Mouse (Mus musculus) stomach, embryonic 14.5 days (tissue): ENCODE data around the gene Mrs2. TPM values are rescaled to one million over a fixed set of nuclear protein-coding genes. Genes with fewer than 3 reads are reported as not detected.

ENCODE experiments used
- ATAC-seq: fragments of 200-750 bp; cut with Nextera tagmentation; 2 replicates; pipeline ENCODE4 v1.8.0; 2017; ENCODE audit warnings: low read depth, moderate TSS enrichment; ENCODE audit not compliant: insufficient number of reproducible peaks, insufficient read depth, low FRiP score
- H3K27ac ChIP-seq: fragments of 300-500 bp; sonication (generic); 2 replicates; pipeline ENCODE4 v1.5.1; 2014; ENCODE audit warnings: mild to moderate bottlenecking, low read length, moderate library complexity, mixed read lengths
- H3K27me3 ChIP-seq: fragments of 300-500 bp; sonication (generic); 2 replicates; pipeline ENCODE4 v1.6.1; 2014; ENCODE audit warnings: low read length, control low read depth, mixed read lengths; ENCODE audit not compliant: control insufficient read depth, insufficient read depth
- H3K36me3 ChIP-seq: fragments of 300-500 bp; sonication (generic); 2 replicates; pipeline ENCODE4 v1.6.1; 2014; ENCODE audit warnings: mild to moderate bottlenecking, control low read depth, low read length, moderate library complexity, mixed read lengths; ENCODE audit not compliant: control insufficient read depth, insufficient read depth
- H3K4me1 ChIP-seq: fragments of 300-500 bp; sonication (generic); 2 replicates; pipeline ENCODE4 v1.6.1; 2014; ENCODE audit warnings: low read length, control low read depth, mixed read lengths; ENCODE audit not compliant: control insufficient read depth, insufficient read depth
- H3K4me2 ChIP-seq: fragments of 300-500 bp; sonication (generic); replicated peaks from 2 replicates; pipeline ENCODE4 v1.6.1; 2014; ENCODE audit warnings: low read depth, low read length, control low read depth
- H3K4me3 ChIP-seq: fragments of 300-500 bp; sonication (generic); 2 replicates; pipeline ENCODE4 v1.5.1; 2014; ENCODE audit warnings: low read depth, low read length, control low read depth
- H3K9ac ChIP-seq: fragments of 300-500 bp; sonication (generic); replicated peaks from 2 replicates; pipeline ENCODE4 v1.6.1; 2014; ENCODE audit warnings: low read depth, mild to moderate bottlenecking, control low read depth, low read length, moderate library complexity, mixed read lengths
- H3K9me3 ChIP-seq: fragments of 300-500 bp; sonication (generic); 2 replicates; pipeline ENCODE4 v1.6.1; 2016; ENCODE audit warnings: low read depth, low read length, control low read depth; ENCODE audit not compliant: control insufficient read depth
- WGBS: fragments of 180-500 bp; shearing (Covaris S2); extraction: QIAGEN DNeasy Blood & Tissue Kit; methylation state at CpG from one replicate; pipeline ENCODE4 v1.1.7; 2014; 5-methylcytosine and 5-hydroxymethylcytosine counted together
- polyA plus RNA-seq: library from polyadenylated mRNA; unstranded; fragments of >200 nt; fragmentation: Nextera tagmentation; extraction: Ambion mirVana; gene quantifications from 2 replicates; pipeline ENCODE4 v1.2.1, GENCODE M21; 2014

Gene Mrs2
- polyA plus RNA-seq, 1 experiment from 2014 or later, result 29.8 TPM

GRCm38 (mm10) chr13:25027114-25027425 lies 6.9 kb upstream of the Mrs2 start:
- ATAC-seq, result no peak
- H3K9ac ChIP-seq, result no peak overlapping the region
- no peaks in the 10 kb centered on the region for H3K4me1 ChIP-seq
- no peak overlapping the region for H3K27ac ChIP-seq
- H3K4me3 ChIP-seq, result no peak overlapping the region
- H3K36me3 ChIP-seq, result no peaks in the 10 kb centered on the region
- no peaks in the 10 kb centered on the region for H3K27me3 ChIP-seq
- no peak overlapping the region for H3K4me2 ChIP-seq
- no peaks in the 10 kb centered on the region for H3K9me3 ChIP-seq
- WGBS, result 75% methylated on average over 3 of the region's 3 CpGs

DNA sequence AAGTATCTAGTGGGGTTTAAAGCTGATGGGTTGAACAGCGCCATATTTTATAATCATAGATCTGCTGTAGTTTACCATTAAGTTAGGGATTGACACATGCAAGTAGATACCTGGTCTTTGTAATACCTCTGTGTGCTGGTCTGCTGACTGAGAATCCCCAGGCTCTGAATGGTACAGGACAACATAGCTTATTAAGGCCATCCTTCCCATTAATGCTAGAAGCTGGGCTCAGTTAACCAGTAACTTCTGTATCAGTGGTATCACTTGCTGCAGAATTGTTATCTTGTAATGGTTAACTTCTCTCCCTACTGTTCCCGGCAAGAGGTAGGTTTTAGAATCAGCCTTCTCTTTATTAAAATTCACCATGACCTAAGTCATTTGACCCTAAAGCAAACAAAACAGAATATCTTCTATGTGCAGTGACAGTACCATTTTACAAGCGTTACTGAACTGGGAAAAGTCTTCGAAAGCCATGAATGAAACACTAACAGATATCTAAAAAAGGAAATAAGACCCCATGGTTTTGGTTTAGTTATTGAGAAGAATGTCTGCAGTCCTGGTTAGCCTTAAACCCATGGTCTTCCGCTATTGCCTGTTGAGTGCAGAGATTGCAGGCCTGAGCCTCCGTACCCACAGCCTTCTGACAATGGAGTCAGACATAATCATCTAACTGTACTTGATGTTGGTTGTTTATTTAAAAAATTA lies 6.4 kb upstream of the Mrs2 start:
- H3K9ac ChIP-seq, result no peak overlapping the region
- no peak for ATAC-seq
- no peaks in the 10 kb centered on the region for H3K9me3 ChIP-seq
- H3K4me2 ChIP-seq, result no peak overlapping the region
- no peaks in the 10 kb centered on the region for H3K4me1 ChIP-seq
- 83% methylated on average over 6 of the region's 6 CpGs for WGBS
- no peaks in the 10 kb centered on the region for H3K27me3 ChIP-seq
- no peak overlapping the region for H3K4me3 ChIP-seq
- H3K36me3 ChIP-seq, result no peaks in the 10 kb centered on the region
- no peak overlapping the region for H3K27ac ChIP-seq

DNA sequence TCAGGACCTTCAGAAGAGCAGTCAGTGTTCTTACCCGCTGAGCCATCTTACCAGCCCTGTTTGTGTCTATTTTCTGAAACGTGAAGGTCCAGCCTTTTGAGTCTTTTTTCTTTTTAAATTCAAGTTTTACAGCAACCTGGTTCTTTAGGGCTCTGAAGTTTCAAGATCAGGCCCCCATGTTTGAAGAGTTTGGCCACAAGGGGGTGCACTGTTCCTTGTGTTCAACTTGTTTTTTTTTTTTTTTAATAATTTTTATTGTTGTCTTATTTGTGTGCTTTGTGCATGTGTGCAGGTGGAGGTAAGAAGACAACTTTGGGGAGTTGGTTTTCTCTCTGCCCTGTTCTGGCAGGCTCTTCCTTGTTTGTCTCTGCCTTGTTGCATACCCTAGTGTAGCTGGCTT lies 4.5 kb upstream of the Mrs2 start:
- Histone ChIP-seq H3K27me3 (no peaks in the 10 kb centered on the region), H3K4me1 (no peaks in the 10 kb centered on the region), H3K4me3 (no peak overlapping the region), H3K36me3 (no peaks in the 10 kb centered on the region), H3K9ac (no peak overlapping the region), H3K4me2 (no peak overlapping the region), H3K27ac (no peak overlapping the region), H3K9me3 (no peaks in the 10 kb centered on the region)
- 37% methylated on average over 2 of the region's 2 CpGs for WGBS
- ATAC-seq, result no peak

DNA sequence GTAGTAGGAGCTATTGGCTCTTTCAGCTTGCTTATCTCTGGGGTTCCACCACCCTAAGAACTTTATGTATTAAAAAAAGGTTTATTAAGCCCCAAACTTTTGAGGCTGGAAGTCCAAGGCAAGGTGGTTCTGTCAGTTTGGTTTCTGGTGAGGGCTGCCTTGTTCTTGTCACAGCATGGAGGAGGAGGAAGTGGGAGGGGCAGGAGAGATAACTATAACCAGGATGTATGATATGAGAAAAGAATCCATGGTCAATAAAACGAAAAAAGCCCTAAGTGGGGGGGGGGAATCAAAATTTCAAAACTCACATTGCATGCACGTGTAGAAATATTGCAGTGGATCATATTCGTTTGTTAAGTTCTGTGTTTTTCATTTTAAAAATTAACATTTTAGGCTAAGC lies 3.0 kb upstream of the Mrs2 start:
- no peak overlapping the region for H3K27ac ChIP-seq
- no peak overlapping the region for H3K4me2 ChIP-seq
- no peaks in the 10 kb centered on the region for H3K9me3 ChIP-seq
- ATAC-seq, result no peak
- H3K36me3 ChIP-seq, result no peaks in the 10 kb centered on the region
- H3K4me3 ChIP-seq, result no peak overlapping the region
- WGBS, result 80% methylated on average over 3 of the region's 3 CpGs
- H3K4me1 ChIP-seq, result no peaks in the 10 kb centered on the region
- no peaks in the 10 kb centered on the region for H3K27me3 ChIP-seq
- no peak overlapping the region for H3K9ac ChIP-seq

GRCm38 (mm10) chr13:25022386-25022785 lies 2.2 kb upstream of the Mrs2 start:
- 72% methylated on average over 4 of the region's 4 CpGs for WGBS
- H3K4me3 ChIP-seq, result no peak overlapping the region
- no peaks in the 10 kb centered on the region for H3K9me3 ChIP-seq
- H3K27me3 ChIP-seq, result no peaks in the 10 kb centered on the region
- H3K9ac ChIP-seq, result no peak overlapping the region
- no peak overlapping the region for H3K27ac ChIP-seq
- H3K4me2 ChIP-seq, result no peak overlapping the region
- H3K4me1 ChIP-seq, result no peaks in the 10 kb centered on the region
- H3K36me3 ChIP-seq, result no peaks in the 10 kb centered on the region
- ATAC-seq, result no peak

DNA sequence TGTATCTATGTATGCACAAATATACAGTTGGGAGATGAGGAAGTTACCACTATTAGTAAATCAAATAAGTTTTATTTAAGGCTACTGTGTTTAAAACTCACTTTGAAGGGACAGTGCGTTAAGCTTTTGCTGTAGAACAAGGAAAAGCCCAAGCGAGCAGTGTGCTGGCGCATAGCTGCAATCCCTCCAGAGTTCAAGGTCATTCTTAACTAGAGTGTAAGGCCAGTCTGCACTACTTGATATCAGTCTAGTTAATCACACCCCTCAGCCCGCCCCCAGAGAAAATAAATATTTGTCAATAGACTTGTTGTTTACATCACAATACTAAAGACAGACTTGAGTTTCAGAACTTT lies 337 bp upstream of the Mrs2 start:
- no peaks in the 10 kb centered on the region for H3K4me1 ChIP-seq
- no peak overlapping the region for H3K9ac ChIP-seq
- H3K27ac ChIP-seq, result no peak overlapping the region
- H3K27me3 ChIP-seq, result no peaks in the 10 kb centered on the region
- no peaks in the 10 kb centered on the region for H3K9me3 ChIP-seq
- WGBS, result 34% methylated on average over 4 of the region's 4 CpGs
- H3K36me3 ChIP-seq, result no peaks in the 10 kb centered on the region; the same call in 1 of the 2 replicates
- no peak for ATAC-seq
- H3K4me3 ChIP-seq, result peak overlapping the region; percentile 86
- peak overlapping the region; percentile 81 for H3K4me2 ChIP-seq

DNA sequence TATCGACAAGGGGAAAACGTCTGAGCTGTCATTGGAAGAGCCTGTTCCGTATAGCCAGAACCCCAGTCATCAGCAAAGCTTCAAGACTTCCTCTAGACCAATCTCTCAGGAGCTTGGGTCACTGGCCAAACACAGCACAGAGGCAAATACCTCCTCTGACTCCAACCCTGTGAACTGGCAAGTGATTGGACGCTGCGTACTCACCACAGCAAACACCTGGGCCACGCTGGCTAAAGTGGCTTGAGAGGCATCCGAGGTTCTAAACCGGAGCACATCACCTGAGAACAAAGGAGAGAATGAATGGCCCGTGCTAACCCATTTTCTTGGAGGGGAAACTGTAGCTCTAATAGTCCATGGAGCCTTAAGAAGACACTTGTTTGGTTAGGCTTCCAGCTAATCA lies 1.9 kb downstream of the Mrs2 start:
- no peak for ATAC-seq
- no peak overlapping the region for H3K4me3 ChIP-seq
- 85% methylated on average over 9 of the region's 9 CpGs for WGBS

GRCm38 (mm10) chr13:25007115-25007514 lies 13.1 kb downstream of the Mrs2 start:
- H3K27ac ChIP-seq, result no peak overlapping the region
- WGBS, result 88% methylated on average over 6 of the region's 8 CpGs
- H3K9me3 ChIP-seq, result no peaks in the 10 kb centered on the region
- no peak overlapping the region for H3K4me3 ChIP-seq
- H3K9ac ChIP-seq, result no peak overlapping the region
- no peak overlapping the region for H3K4me2 ChIP-seq
- H3K36me3 ChIP-seq, result peaks cover 15% of the 10 kb centered on the region
- H3K4me1 ChIP-seq, result no peaks in the 10 kb centered on the region
- no peak for ATAC-seq
- no peaks in the 10 kb centered on the region for H3K27me3 ChIP-seq

More for the DNA sequence above, 1.9 kb downstream of the Mrs2 start:
- no peak overlapping the region for H3K9ac ChIP-seq
- no peaks in the 10 kb centered on the region; the same call in 1 of the 2 replicates for H3K36me3 ChIP-seq
- no peaks in the 10 kb centered on the region for H3K4me1 ChIP-seq
- H3K4me2 ChIP-seq, result no peak overlapping the region
- no peaks in the 10 kb centered on the region for H3K9me3 ChIP-seq
- H3K27ac ChIP-seq, result no peak overlapping the region
- H3K27me3 ChIP-seq, result no peaks in the 10 kb centered on the region

- no peak for ATAC-seq
- H3K4me1 ChIP-seq, result no peaks in the 10 kb centered on the region
- H3K36me3 ChIP-seq, result peaks cover 42% of the 10 kb centered on the region
- H3K4me3 ChIP-seq, result no peak overlapping the region
- no peaks in the 10 kb centered on the region for H3K27me3 ChIP-seq
- no peak overlapping the region for H3K9ac ChIP-seq
- no peak overlapping the region for H3K4me2 ChIP-seq
- no peak overlapping the region for H3K27ac ChIP-seq
- no peaks in the 10 kb centered on the region for H3K9me3 ChIP-seq
These were observed 17.2 kb downstream of the Mrs2 start for GRCm38 (mm10) chr13:25002965-25003364.
